Mouse (Mus musculus) heart, postnatal 4 days (tissue): Measurements from ENCODE around the gene Stmn1. TPM values are rescaled to one million over a fixed set of nuclear protein-coding genes. Genes with fewer than 3 reads are reported as not detected.
"Not testable (repeated sequence)": the region's sequence is repeated elsewhere in the genome, so short reads cannot be mapped to it uniquely, and the experiment has no call there.

ENCODE experiments used
- DNase-seq: peaks from one replicate; pipeline ENCODE4 v3.0.0; 2021
- total RNA-seq, 2 experiments: library from RNA; stranded (reverse); gene quantifications; 2 replicates each; pipeline ENCODE4 v1.2.3; 2021

Gene Stmn1
- total RNA-seq, 2 experiments from 2014 or later: 312 to 327 TPM

GRCm38 (mm10) chr4:134488211-134488610 is 20.1 kb downstream of the Stmn1 start:
- no peak for DNase-seq

GRCm38 (mm10) chr4:134489986-134490665 is 22.0 kb downstream of the Stmn1 start:
- no peak for DNase-seq

- peak; percentile 46 for DNase-seq
Measured at GRCm38 (mm10) chr4:134491716-134492115, 23.6 kb downstream of the Stmn1 start.

- not testable (repeated sequence) for DNase-seq
Measured at GRCm38 (mm10) chr4:134494161-134494560, 26.0 kb downstream of the Stmn1 start.

GRCm38 (mm10) chr4:134494780-134495545 is 26.8 kb downstream of the Stmn1 start:
- no peak for DNase-seq

GRCm38 (mm10) chr4:134495546-134495923 is 27.4 kb downstream of the Stmn1 start:
- no peak for DNase-seq

GRCm38 (mm10) chr4:134496595-134497210 is 28.6 kb downstream of the Stmn1 start, which contains the start of gene Paqr7:
Gene Paqr7, plus strand, starts transcription at chr4:134496697.
- peak; percentile 72 for DNase-seq

GRCm38 (mm10) chr4:134497223-134497622 is 29.1 kb downstream of the Stmn1 start:
- no peak for DNase-seq

- DNase-seq: no peak
Measured at GRCm38 (mm10) chr4:134497986-134498731, 30.0 kb downstream of the Stmn1 start.

GRCm38 (mm10) chr4:134498983-134499382 is 30.9 kb downstream of the Stmn1 start:
- DNase-seq: not testable (repeated sequence)

GRCm38 (mm10) chr4:134501095-134501494 is 33.0 kb downstream of the Stmn1 start:
- no peak for DNase-seq

- no peak for DNase-seq
Measured at GRCm38 (mm10) chr4:134503686-134504357, 35.7 kb downstream of the Stmn1 start.

GRCm38 (mm10) chr4:134505303-134505789 is 37.2 kb downstream of the Stmn1 start:
- no peak for DNase-seq

- DNase-seq: no peak
Measured at GRCm38 (mm10) chr4:134505966-134506594, 38.0 kb downstream of the Stmn1 start.

- DNase-seq: no peak
Measured at GRCm38 (mm10) chr4:134506713-134507112, 38.6 kb downstream of the Stmn1 start.

GRCm38 (mm10) chr4:134510396-134510795 is 42.3 kb downstream of the Stmn1 start:
- DNase-seq: no peak

- DNase-seq: peak; percentile 95
Measured at GRCm38 (mm10) chr4:134510845-134511411, 42.8 kb downstream of the Stmn1 start, which contains the start of gene Aunip. Gene Aunip, plus strand, starts transcription at chr4:134510999.

GRCm38 (mm10) chr4:134511730-134512129 is 43.6 kb downstream of the Stmn1 start:
- no peak for DNase-seq

GRCm38 (mm10) chr4:134512798-134513197 is 44.7 kb downstream of the Stmn1 start:
- peak; percentile 87 for DNase-seq

GRCm38 (mm10) chr4:134514309-134514930 is 46.3 kb downstream of the Stmn1 start:
- DNase-seq: no peak
